Mouse (Mus musculus) ZHBTc4 (cell line): Measurements from ENCODE around the gene Msto1.
A peak's percentile ranks its signal among the peaks of the same experiment; 100 is the strongest.
"Not testable (repeated sequence)": the region's sequence is repeated elsewhere in the genome, so short reads cannot be mapped to it uniquely, and the experiment has no call there.

ENCODE experiments used
- DNase-seq: peaks from one replicate; pipeline ENCODE4 v3.0.0-alpha.2; 2011; ENCODE audit warnings: low read depth, low spot score

The Msto1 gene

DNA sequence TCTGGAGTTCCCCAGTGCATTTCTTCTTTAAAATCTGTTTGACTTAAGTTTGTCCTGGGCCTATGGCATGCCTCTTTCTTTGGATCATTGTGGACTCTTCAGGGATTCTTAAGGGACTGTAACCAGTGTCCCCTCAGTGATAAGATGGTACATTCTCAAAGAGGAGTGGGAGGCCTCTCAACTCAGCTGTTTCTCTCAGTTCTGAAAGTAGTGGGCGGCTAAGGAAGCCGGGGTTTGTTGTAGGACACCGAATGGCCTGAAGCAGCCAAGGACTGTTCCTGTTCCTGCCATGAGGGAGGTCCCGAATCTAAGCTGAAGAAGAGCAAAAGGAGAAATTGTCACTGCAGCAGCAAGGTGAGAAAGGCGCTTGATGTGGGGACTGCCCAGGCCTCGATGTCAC, 8.6 kb downstream of the Msto1 start:
- no peak for DNase-seq

DNA sequence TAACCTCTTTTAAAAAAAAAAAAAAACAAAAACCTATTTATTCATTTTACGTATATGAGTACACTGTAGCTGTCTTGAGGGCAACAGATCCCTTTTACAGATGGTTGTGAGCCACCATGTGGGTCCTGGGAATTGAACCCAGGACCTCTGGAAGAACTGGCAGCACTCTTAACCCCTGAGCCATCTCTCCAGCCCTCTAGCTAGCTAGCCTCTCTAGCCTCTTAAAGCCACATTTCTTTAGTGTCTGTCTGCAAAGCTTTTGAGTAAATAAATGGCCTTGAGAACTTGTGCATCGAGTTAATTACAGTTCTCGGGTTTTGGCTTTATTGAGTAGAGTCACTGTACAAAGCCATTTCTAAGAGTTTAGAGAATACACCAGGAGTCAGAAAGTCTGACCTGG, 9.0 kb downstream of the Msto1 start:
- DNase-seq, result no peak

DNA sequence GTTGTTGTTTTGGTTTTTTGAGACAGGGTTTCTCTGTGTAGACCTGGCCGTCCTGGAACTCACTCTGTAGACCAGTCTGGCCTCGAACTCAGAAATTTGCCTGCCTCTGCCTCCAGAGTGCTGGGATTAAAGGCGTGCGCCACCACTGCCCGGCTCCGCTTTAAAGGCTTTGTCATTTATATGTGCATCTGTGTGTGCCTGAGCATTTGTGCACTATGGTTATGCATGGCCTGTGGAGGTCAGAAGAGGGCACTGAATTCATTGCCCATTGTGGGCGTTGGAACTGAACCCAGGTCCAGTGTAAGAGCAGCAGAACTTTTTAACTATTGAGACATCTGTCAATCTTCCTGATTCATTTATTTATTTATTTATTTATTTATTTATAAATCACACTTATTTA, 20.8 kb downstream of the Msto1 start:
- DNase-seq, result peak; percentile 63

DNA sequence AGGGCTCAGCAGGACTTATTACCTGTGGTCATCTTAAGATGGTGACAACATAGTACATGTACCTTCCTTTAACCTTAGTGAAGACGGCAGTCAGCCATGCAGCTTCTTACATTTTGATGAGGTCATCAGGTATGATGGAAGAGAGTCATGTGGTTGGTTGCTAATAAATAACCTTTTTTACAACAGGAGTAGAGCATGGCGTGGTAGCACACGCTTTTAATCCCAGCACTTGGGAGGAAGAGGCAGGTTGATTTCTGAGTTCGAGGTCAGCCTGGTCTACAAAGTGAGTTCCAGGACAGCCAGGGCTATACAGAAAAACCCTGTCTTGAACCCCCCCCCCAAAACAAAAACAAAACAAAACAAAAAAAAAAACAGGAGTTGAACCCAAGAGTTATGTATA, 31.3 kb downstream of the Msto1 start:
- not testable (repeated sequence) for DNase-seq

DNA sequence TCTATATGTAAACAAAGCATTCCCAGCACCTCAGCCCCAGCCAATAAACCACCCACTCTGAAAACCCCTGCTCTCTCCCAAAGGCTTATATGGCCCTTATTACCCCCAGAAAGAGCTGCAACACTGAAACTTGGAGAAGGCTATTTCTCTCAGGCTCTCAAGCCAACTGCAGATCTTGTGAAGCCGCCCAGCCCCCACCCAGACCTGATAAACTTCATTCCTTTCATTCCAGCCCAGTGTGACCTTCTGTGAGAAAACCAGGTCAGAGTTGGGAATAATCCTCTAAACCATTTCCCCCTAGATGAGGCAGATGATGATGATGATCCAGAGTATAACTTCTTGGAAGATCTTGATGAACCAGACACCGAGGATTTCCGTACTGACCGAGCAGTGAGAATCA, 45.4 kb downstream of the Msto1 start:
- not testable (repeated sequence) for DNase-seq

DNA sequence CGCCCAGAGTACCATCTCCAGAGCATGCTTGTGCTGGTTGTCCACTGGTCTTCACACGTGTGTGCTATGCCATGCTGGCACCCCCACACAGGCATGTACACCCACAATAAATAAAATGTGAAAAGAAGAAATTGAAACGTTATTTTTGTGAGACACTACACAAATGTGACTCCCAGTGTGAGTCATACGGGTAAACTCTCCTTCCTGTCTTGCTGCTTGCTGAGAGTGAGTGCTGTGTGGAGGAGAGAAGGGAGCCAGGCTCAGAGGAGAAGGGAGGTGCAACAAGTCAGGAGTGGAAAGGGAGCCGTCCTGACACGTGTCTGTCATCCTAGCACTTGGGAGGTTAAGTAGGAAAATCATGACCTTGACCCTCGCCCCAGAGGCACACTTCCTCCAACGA, 46.6 kb downstream of the Msto1 start:
- not testable (repeated sequence) for DNase-seq

DNA sequence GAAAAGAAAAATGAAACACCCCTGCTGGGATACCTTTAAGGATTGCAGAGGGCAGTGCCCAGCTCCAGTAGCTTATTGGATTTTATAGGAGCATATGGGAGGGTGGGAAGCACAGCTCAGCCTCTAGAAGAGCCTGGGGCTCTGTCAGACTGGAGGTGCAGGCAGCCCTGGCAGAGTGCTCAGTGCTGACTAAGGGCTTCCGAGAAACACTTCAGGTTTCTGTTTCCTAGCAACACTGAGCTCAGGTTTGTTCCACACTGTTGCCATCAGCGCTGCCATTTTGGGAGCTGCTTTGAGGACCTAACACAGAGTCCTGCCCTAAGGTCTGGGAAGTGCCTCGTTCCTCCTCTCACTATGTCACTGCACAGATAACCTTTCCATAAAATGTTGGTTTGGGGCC, 47.1 kb downstream of the Msto1 start:
- DNase-seq, result not testable (repeated sequence)

DNA sequence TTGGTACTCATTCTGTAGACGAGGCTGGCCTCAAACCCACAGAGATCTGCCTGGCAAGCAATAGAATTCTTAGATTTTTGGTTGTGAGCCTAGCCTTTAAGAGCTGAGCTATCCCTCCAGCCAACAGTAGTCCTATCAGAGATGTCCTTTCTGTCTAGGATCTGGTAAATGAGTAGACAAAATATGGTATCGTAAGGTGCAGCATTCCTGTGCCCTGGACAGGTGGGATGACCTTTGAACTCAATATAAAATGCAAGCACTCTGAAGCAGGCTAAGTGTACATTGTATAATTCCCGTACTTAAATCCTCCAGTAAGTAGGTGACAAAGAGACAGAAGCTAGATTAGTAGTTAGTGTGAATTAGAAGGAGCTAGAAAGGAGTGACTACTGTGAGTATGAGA, 51.7 kb downstream of the Msto1 start:
- DNase-seq, result no peak

DNA sequence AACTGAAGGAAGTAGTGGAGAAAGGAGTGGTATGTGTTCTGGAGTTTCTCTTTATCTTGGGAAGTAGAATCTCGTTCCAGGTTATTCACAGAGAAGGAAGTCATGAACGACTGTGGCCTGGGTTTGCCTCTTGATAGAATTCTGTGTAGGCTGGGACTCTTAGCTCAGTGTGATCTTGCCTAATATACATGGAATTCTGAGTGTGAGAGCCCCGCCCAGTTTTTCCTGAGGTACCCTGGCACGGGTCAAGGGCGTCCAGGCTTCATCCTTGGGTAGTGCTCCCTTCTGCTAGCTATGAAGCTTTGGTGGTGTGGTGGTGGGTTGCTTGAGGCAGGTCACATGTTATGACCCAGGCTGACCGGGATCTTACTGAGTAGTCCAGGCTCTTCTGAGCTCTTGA, 58.0 kb downstream of the Msto1 start:
- no peak for DNase-seq
